Mouse (Mus musculus) forebrain, embryonic 12.5 days (tissue): ENCODE results near the gene Tnnc2. TPM values are rescaled to one million over a fixed set of nuclear protein-coding genes. Genes with fewer than 3 reads are reported as not detected.

Experiments used
- ATAC-seq: fragments of 200-750 bp; cut with Nextera tagmentation; 2 replicates; pipeline ENCODE4 v1.8.0; 2017; ENCODE audit warnings: moderate TSS enrichment; ENCODE audit not compliant: low FRiP score
- H3K27ac ChIP-seq: fragments of 300-500 bp; sonication (generic); 2 replicates; pipeline ENCODE4 v1.5.1; 2016; ENCODE audit warnings: mild to moderate bottlenecking
- H3K27me3 ChIP-seq: fragments of 300-500 bp; sonication (generic); 2 replicates; pipeline ENCODE4 v1.6.1; 2016; ENCODE audit warnings: mild to moderate bottlenecking
- H3K36me3 ChIP-seq: fragments of 300-500 bp; sonication (generic); replicated peaks from 2 replicates; pipeline ENCODE4 v1.6.1; 2016; ENCODE audit warnings: mild to moderate bottlenecking
- H3K4me1 ChIP-seq: fragments of 300-500 bp; sonication (generic); 2 replicates; pipeline ENCODE4 v1.6.1; 2016
- H3K4me2 ChIP-seq: fragments of 300-500 bp; sonication (generic); 2 replicates; pipeline ENCODE4 v1.6.1; 2016; ENCODE audit warnings: mild to moderate bottlenecking, moderate library complexity
- H3K4me3 ChIP-seq: fragments of 300-500 bp; sonication (generic); replicated peaks from 2 replicates; pipeline ENCODE4 v1.5.1; 2016; ENCODE audit warnings: mild to moderate bottlenecking
- H3K9ac ChIP-seq: fragments of 300-500 bp; sonication (generic); 2 replicates; pipeline ENCODE4 v1.6.1; 2016; ENCODE audit warnings: mild to moderate bottlenecking
- H3K9me3 ChIP-seq: fragments of 300-500 bp; sonication (generic); 2 replicates; pipeline ENCODE4 v1.6.1; 2016
- WGBS: fragments of 180-500 bp; shearing (Covaris S2); methylation state at CpG from one replicate; pipeline ENCODE4 v1.1.7; 2016; 5-methylcytosine and 5-hydroxymethylcytosine counted together
- polyA plus RNA-seq: library from polyadenylated mRNA; unstranded; fragments of >200 nt; fragmentation: Nextera tagmentation; extraction: Ambion mirVana; gene quantifications from 2 replicates; pipeline ENCODE4 v1.2.1, GENCODE M21; 2016

Tnnc2 gene
- polyA plus RNA-seq, 1 experiment from 2014 or later, result 1.3 TPM

DNA sequence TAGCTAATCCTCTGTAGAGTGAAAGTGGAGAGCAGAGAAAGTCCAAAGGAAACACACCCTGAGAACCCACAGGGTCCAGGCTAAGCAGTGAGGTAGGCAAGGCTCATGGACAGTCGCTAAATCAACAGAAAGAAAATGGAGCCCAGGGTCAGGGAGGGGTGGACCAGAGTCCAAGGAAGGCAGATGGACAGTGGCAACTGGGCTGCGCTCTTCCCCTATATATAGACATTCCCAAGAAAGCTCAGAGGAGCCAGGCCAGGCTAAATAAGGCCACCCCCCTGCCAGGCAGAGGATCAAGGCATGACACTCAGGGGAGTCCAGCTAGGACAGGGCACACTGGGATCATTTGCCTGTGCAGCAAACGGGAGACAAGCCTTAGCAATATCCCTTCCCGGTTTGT, 2.1 kb upstream of the Tnnc2 start:
- no peak for ATAC-seq
- Histone ChIP-seq H3K4me3 (no peak overlapping the region), H3K4me2 (no peak overlapping the region), H3K9me3 (no peaks in the 10 kb centered on the region), H3K4me1 (peaks cover 17% of the 10 kb centered on the region), H3K27ac (no peak overlapping the region), H3K9ac (no peak overlapping the region), H3K36me3 (no peaks in the 10 kb centered on the region), H3K27me3 (peaks cover 6% of the 10 kb centered on the region)
- 84% methylated on average over 4 of the region's 4 CpGs for WGBS

DNA sequence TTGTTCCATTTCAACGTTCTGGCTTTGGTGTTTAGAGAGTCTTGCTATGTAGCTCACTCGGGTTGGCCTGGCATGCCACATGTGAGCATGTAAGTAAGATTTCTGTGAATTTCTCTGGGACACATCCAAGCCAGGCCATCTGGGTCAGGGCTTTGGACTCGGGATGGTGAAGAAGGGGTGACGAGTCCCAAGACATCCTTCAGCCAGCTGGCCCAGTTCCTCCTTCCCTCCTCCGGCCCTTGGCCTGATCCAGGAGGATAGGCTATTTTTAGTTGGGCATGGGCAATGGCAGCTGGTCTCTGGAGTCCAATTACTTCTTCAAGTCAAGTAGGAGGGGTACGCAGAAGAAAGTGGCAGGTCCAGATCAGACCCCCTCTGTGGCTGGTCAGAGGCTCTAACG, 958 bp downstream of the Tnnc2 start:
- Histone ChIP-seq H3K4me2 (no peak overlapping the region), H3K27ac (no peak overlapping the region), H3K36me3 (no peaks in the 10 kb centered on the region), H3K9ac (no peak overlapping the region), H3K4me3 (no peak overlapping the region), H3K9me3 (no peaks in the 10 kb centered on the region), H3K4me1 (no peaks in the 10 kb centered on the region), H3K27me3 (peaks cover 7% of the 10 kb centered on the region)
- WGBS, result 89% methylated on average over 7 of the region's 7 CpGs
- no peak for ATAC-seq

DNA sequence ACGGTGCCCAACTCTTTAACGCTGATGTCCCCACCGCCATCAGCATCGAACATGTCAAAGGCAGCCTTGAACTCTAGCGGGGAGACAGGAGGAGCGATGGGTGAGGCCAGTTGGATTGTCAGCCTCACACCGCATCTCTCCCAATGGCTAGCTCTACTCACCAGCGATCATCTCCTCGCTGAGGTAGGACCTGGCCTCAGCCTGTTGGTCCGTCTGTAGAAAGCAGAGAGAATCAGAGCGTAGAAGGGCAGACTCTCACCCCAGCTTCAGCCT, 1.8 kb downstream of the Tnnc2 start:
- no peaks in the 10 kb centered on the region for H3K9me3 ChIP-seq
- H3K27me3 ChIP-seq, result peaks cover 5% of the 10 kb centered on the region
- WGBS, result 93% methylated on average over 11 of the region's 11 CpGs

DNA sequence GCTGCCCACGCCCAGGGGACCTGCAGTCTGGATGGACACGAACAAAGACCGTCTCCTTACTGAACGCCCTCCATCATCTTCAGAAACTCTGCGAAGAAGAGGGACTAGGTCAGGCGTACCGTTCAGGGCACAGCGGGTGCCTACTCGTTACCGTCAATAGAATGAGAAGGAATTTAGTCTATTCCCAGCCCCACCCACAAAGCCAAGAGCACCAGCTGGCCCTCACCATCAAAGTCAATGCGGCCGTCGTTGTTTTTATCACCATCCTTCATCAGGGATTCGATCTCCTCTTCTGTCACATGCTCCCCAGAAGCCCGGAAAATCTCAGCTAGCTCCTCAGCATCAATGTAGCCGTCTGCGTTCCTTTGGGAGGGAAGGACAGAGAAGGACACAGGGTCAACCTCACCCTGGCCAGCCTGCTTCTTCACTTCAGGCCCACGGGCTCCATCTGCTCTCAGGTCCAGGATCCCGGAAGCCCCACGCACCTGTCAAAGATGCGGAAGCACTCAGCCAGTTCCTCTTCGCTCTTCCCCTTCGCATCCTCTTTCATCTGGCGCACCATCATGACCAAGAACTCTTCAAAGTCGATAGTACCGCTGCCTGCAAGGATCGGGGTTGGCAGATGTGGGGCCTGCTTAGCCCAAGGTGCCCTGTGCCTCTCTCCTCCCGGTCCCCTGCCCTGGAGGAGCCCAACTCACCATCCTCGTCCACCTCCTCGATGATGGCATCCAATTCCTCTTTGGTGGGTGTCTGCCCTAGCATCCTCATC, 2.3 kb downstream of the Tnnc2 start:
- Histone ChIP-seq H3K27me3 (peaks cover 4% of the 10 kb centered on the region), H3K4me3 (no peak overlapping the region), H3K27ac (no peak overlapping the region), H3K9me3 (no peaks in the 10 kb centered on the region), H3K4me2 (no peak overlapping the region), H3K9ac (no peak overlapping the region), H3K4me1 (no peaks in the 10 kb centered on the region), H3K36me3 (peaks cover 9% of the 10 kb centered on the region)
- ATAC-seq, result no peak
- 83% methylated on average over 30 of the region's 30 CpGs for WGBS

More for the DNA sequence above, 1.8 kb downstream of the Tnnc2 start:
- H3K4me1 ChIP-seq, result no peaks in the 10 kb centered on the region
- H3K36me3 ChIP-seq, result peaks cover 4% of the 10 kb centered on the region; the same call in 1 of the 2 replicates
- no peak for ATAC-seq
- H3K4me2 ChIP-seq, result no peak overlapping the region
- H3K27ac ChIP-seq, result no peak overlapping the region
- no peak overlapping the region for H3K9ac ChIP-seq
- H3K4me3 ChIP-seq, result no peak overlapping the region

DNA sequence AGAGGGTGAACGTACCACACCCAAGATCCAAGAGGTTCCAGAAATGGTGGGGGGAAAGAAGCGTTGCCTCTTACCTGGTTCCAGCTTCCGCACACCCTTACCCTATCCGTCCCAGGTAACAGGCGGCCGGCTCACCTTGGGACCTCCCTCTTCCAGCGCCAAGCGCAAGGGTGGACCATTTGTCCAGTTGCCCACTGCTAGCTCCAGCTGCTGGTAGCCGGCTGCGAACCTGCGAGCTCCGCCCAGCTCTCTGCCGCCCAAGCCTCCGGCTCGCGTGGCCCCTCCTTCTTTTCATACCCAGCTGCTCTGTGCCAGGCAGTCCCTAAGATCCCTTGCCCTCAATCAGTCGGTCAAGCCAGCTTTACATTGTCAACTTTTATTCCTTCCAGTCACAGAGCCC, 3.0 kb downstream of the Tnnc2 start:
- peaks cover 6% of the 10 kb centered on the region for H3K4me1 ChIP-seq
- H3K9ac ChIP-seq, result no peak overlapping the region
- no peak overlapping the region for H3K4me2 ChIP-seq
- WGBS, result 70% methylated on average over 17 of the region's 17 CpGs
- no peak overlapping the region for H3K4me3 ChIP-seq
- H3K27me3 ChIP-seq, result peaks cover 4% of the 10 kb centered on the region
- no peak overlapping the region for H3K27ac ChIP-seq
- H3K36me3 ChIP-seq, result peaks cover 15% of the 10 kb centered on the region
- ATAC-seq, result no peak
- no peaks in the 10 kb centered on the region for H3K9me3 ChIP-seq

DNA sequence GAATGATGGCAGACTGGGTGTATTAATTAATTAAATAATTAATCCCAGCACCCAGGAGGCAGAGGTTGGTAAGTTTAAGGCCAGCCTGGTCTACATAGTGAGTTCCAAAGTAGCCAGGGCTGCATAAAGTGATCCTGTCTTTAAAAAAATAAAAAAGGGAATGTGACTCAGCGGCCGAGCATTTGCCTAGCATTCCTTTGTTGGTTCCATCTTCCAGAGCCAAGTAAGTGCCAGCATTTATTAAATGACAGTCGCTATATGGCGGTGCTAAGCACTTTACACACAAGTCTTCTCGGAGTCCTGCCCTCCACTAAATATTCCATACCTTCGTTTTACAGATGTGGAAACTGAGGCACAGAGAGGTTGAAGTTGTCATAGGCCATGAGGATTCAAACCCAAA, 3.6 kb downstream of the Tnnc2 start:
- 90% methylated on average over 6 of the region's 6 CpGs for WGBS
- H3K27ac ChIP-seq, result no peak overlapping the region
- no peak overlapping the region for H3K4me2 ChIP-seq
- peaks cover 4% of the 10 kb centered on the region; the same call in 1 of the 2 replicates for H3K27me3 ChIP-seq
- no peak for ATAC-seq
- H3K4me3 ChIP-seq, result no peak overlapping the region
- peaks cover 22% of the 10 kb centered on the region for H3K36me3 ChIP-seq
- no peak overlapping the region for H3K9ac ChIP-seq
- H3K9me3 ChIP-seq, result no peaks in the 10 kb centered on the region
- H3K4me1 ChIP-seq, result peaks cover 13% of the 10 kb centered on the region

DNA sequence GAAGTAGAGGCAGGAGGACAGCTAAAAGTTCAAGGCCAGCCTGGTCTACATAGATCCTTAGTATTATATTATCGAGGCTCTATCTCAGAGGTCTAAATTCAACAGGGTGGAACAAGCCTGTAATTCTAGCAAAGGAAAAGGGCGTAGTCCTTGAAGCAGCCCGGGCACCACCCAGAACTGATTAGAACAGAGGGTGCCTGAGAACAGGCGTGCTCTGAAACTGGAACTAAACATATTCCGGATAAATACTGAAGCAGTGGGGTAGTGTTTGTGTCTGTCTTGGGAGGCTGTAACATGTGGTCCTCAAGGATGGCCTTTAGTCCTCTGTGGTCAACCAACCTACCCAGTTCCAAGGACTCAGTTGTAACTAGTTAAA, 5.8 kb downstream of the Tnnc2 start:
- no peak for ATAC-seq
- Histone ChIP-seq H3K9me3 (no peaks in the 10 kb centered on the region), H3K4me3 (no peak overlapping the region), H3K27me3 (peaks cover 4% of the 10 kb centered on the region; the same call in 1 of the 2 replicates), H3K36me3 (peaks cover 24% of the 10 kb centered on the region), H3K9ac (no peak overlapping the region), H3K4me2 (no peak overlapping the region), H3K4me1 (peaks cover 25% of the 10 kb centered on the region), H3K27ac (0 out of 2 replicates have a peak overlapping the region, but pooled peaks have one; percentile 19)
- 90% methylated on average over 5 of the region's 5 CpGs for WGBS

DNA sequence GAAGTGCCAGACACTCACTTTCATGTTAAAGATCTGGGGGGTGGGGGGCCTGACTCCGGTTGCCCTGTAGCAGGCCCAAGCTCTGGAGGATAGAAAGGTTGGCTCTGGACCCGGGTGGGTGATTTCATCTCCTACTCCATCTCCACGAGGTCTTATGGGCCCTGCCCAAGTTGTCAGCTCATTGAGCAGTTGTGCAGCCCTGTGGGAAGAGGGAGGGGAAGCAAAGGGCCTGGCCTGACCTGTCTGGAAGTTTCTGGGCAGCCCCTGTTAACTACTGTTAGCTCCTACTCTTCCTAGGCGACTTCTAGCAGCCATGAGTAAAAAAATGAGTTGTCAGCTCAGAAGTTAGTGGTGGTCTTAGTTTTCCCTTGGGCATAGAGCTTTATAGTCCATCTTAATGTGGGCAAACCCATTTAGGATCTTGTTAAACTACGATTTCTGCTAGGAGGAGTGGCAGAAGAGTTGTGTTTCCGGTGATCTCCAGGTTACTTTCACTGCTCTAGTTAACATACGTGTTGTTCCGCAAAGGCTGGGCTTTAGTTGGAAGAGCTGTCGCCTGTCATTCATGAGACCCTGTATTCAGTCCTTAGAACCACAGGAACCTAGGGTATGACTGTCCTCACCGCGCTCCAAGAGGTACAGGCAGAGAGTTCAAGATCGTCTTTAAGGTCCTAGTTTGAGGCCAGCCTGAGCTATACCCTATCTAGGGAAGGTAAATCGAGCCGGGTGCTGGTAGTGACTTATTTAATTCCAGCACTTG, 6.4 kb downstream of the Tnnc2 start:
- no peak overlapping the region for H3K9ac ChIP-seq
- ATAC-seq, result no peak
- H3K4me3 ChIP-seq, result no peak overlapping the region
- no peak overlapping the region for H3K4me2 ChIP-seq
- H3K4me1 ChIP-seq, result peaks cover 25% of the 10 kb centered on the region
- peaks cover 25% of the 10 kb centered on the region for H3K36me3 ChIP-seq
- no peaks in the 10 kb centered on the region for H3K9me3 ChIP-seq
- H3K27ac ChIP-seq, result no peak overlapping the region
- WGBS, result 81% methylated on average over 14 of the region's 14 CpGs
- H3K27me3 ChIP-seq, result peaks cover 4% of the 10 kb centered on the region; the same call in 1 of the 2 replicates

DNA sequence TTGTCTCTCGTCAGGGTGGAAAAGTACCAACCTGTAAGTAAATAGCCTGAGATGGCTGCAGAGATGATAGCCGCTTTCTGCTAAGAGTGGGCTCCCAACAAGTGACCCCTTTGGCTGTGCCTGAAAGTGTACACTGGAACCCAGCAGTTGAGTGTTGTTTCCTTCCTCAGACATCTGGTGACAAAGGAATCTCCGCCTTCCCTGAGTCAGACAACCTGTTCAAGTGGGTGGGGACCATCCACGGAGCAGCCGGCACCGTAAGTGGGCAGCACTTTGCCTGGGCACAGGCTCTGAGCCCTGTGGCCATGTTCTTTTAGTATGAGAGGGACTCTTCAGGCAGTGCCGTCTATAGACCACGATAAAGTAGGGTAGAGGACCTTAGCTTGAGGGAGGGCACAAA, 8.6 kb downstream of the Tnnc2 start:
- Histone ChIP-seq H3K4me1 (peaks cover 25% of the 10 kb centered on the region), H3K9ac (peak overlapping the region; percentile 83), H3K27me3 (no peaks in the 10 kb centered on the region), H3K9me3 (no peaks in the 10 kb centered on the region), H3K36me3 (peaks cover 48% of the 10 kb centered on the region), H3K4me3 (peak overlapping the region; percentile 93), H3K27ac (no peak overlapping the region), H3K4me2 (peak overlapping the region; percentile 85)
- WGBS, result 83% methylated on average over 8 of the region's 8 CpGs
- ATAC-seq, result no peak

DNA sequence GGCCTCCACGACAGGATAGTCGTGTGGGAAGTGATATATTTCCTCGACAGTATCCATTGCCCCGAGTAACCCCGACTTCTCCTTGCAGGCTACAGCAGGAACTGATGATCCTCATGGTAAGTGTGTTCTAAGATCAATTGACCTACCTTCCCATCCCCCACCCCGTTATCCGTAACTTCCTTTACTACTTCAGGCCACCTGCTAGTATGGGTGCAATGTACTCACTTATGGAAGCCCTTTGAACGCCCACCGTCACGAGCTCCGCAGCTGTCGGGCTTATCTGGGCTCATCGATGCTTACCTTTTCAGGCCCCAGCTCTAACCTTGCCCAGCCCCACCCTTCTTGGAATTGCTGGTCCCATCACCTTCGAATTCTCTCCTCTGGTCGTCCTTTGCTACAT, 9.5 kb downstream of the Tnnc2 start:
- peak overlapping the region; percentile 69 for H3K27ac ChIP-seq
- no peaks in the 10 kb centered on the region for H3K9me3 ChIP-seq
- H3K4me2 ChIP-seq, result peak overlapping the region; percentile 85
- peaks cover 56% of the 10 kb centered on the region for H3K36me3 ChIP-seq
- WGBS, result 6% methylated on average over 15 of the region's 15 CpGs
- peaks cover 25% of the 10 kb centered on the region for H3K4me1 ChIP-seq
- H3K4me3 ChIP-seq, result peak overlapping the region; percentile 93
- ATAC-seq, result no peak
- no peaks in the 10 kb centered on the region for H3K27me3 ChIP-seq
- H3K9ac ChIP-seq, result peak overlapping the region; percentile 83

DNA sequence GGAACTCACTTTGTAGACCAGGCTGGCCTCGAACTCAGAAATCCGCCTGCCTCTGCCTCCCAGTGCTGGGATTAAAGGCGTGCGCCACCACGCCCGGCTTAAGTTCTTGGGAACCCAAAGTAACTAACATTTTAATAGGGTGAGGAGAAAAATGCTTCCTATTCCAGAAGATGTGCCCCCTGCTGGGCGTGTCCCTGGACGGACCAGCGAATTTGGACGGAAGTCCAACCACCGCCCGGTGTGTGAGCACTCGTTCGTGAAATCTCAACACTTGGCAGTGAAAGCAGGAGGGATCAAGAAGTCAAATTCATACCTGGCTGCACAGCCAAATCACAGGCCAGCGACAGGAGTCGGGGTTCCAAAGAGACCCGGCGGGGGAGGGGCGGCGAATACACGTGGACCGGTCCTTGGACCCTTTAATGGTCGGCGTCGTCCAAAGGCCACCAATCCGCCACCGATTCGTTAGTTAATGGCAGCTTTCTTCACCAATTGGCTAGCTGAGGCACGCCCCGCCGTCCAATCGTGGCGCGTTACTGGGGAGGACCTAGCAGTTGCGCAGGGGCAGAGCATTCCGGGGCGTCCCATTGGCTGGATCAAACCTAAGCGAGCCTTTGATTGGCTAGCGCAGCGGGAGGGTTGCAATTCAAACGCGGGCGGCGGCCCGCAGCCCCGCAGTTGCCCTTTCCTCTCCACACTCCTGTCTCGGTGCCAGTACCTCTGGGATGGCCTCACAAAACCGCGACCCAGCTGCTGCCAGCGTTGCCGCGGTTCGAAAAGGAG, 10.3 kb downstream of the Tnnc2 start, which contains the start of gene Ube2c:
Gene Ube2c (plus strand): TSS at position 641 of the 780 bp plus-strand sequence.
- peaks cover 25% of the 10 kb centered on the region for H3K4me1 ChIP-seq
- H3K9ac ChIP-seq, result peak within 1 kb of the TSS; percentile 83
- WGBS, result 3% methylated on average over 53 of the region's 53 CpGs
- H3K36me3 ChIP-seq, result peaks cover 64% of the 10 kb centered on the region
- ATAC-seq, result peak; percentile 99
- peak within 1 kb of the TSS; percentile 69 for H3K27ac ChIP-seq
- peak within 1 kb of the TSS; percentile 85 for H3K4me2 ChIP-seq
- H3K9me3 ChIP-seq, result no peaks in the 10 kb centered on the region
- no peaks in the 10 kb centered on the region for H3K27me3 ChIP-seq
- peak within 1 kb of the TSS; percentile 93 for H3K4me3 ChIP-seq

DNA sequence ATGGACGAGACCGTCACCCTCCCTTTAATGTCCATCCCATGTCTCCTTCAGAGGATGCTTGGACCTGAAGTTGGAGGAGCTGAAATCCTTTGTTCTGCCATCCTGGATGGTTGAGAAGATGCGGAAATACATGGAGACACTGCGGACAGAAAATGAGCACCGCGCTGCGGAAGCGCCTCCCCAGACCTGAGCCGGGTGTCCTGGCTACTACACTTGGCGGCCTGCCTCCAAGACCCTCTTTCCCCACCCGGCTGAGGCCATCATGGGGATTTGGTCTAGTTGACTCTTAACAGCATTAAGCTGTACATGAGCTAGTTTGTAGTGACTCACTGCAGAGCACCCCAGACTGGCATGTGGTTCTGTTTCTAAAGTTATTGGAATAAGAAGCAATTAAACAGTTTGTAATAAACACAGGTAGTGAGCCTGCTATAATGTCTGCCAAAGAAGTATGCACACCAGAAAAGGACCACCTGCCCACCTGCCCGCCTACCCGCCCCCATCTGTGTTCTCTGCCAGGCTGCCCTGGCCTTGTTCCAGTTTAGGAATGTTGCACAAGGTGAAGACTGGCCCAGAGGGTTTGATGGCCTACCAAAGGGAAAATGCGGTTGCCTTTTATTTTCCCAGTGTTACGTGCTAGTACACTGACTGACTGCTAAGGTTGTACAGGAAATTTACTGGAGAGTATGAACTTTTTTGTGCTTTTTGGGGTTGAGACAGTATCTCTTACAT, 11.8 kb downstream of the Tnnc2 start:
- H3K27ac ChIP-seq, result no peak overlapping the region
- H3K4me1 ChIP-seq, result peaks cover 25% of the 10 kb centered on the region
- H3K4me3 ChIP-seq, result no peak overlapping the region
- no peak overlapping the region for H3K9ac ChIP-seq
- WGBS, result 94% methylated on average over 15 of the region's 15 CpGs
- H3K4me2 ChIP-seq, result no peak overlapping the region
- no peak for ATAC-seq
- H3K27me3 ChIP-seq, result no peaks in the 10 kb centered on the region
- peaks cover 66% of the 10 kb centered on the region for H3K36me3 ChIP-seq
- H3K9me3 ChIP-seq, result no peaks in the 10 kb centered on the region
